Mouse (Mus musculus): ENCODE measurements around the gene Eif2ak4. TPM values are rescaled to one million over a fixed set of nuclear protein-coding genes. Genes with fewer than 3 reads are reported as not detected.

The Eif2ak4 gene
- polyA plus RNA-seq, 2 experiments, result 3.7 to 6.3 TPM

DNA sequence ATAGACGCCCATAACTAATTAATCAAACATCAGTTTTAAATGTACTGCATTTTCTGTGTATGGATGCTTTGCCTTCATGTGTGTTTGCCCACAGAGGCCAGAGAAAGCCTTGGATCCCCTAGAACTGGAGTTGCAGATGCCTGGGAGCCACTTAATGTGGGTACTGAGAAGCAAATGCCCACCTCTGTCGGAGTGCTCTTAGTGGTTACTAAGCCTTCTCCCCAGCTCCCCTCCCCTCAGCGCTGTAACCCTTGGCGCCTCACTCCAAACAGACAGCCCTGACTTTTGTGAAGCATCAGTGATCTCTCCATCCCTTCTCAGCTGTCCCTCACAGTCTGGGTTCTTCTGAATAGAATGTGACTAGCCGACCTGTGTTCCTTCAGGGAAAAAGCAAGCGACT, 110.1 kb downstream of the Eif2ak4 start:
- H3K4me1 ChIP-seq (replicated peaks; ENCODE audit: control insufficient read depth in 2 of 2, insufficient read depth in 2 of 2, low read length in 1 of 2), result no peaks in the 10 kb centered on the region
- H3K36me3 ChIP-seq (replicated peaks; ENCODE audit: control insufficient read depth, insufficient read depth, low read depth), result no peaks in the 10 kb centered on the region
- no peak overlapping the region for H3K27ac ChIP-seq
- H3K9me3 ChIP-seq (ENCODE audit: control insufficient read depth, low read length), result no peaks in the 10 kb centered on the region
- no peak for ATAC-seq (ENCODE audit: insufficient read depth)
- 69% methylated on average over 6 of the region's 6 CpGs for whole genome bisulfite sequencing (ENCODE audit: insufficient replicate concordance)
- no peak for DNase-seq (ENCODE audit: low read depth in 3 of 3, low spot score in 3 of 3)
- no peak overlapping the region for H3K9ac ChIP-seq (replicated peaks)
- no peak overlapping the region for H3K4me3 ChIP-seq (ENCODE audit: insufficient read depth in 1 of 2, low read depth in 2 of 2, low read length in 2 of 2)
- TF ChIP-seq EP300 (IDR thresholded peaks at IDR 0.05; ENCODE audit: low read depth), result no peak
- TF ChIP-seq CTCF (IDR thresholded peaks at IDR 0.05; ENCODE audit: low read depth), result no peak
- H3K27me3 ChIP-seq (ENCODE audit: control insufficient read depth, insufficient read depth, low read length), result no peaks in the 10 kb centered on the region
- H3K4me2 ChIP-seq (ENCODE audit: low read depth), result no peak overlapping the region

DNA sequence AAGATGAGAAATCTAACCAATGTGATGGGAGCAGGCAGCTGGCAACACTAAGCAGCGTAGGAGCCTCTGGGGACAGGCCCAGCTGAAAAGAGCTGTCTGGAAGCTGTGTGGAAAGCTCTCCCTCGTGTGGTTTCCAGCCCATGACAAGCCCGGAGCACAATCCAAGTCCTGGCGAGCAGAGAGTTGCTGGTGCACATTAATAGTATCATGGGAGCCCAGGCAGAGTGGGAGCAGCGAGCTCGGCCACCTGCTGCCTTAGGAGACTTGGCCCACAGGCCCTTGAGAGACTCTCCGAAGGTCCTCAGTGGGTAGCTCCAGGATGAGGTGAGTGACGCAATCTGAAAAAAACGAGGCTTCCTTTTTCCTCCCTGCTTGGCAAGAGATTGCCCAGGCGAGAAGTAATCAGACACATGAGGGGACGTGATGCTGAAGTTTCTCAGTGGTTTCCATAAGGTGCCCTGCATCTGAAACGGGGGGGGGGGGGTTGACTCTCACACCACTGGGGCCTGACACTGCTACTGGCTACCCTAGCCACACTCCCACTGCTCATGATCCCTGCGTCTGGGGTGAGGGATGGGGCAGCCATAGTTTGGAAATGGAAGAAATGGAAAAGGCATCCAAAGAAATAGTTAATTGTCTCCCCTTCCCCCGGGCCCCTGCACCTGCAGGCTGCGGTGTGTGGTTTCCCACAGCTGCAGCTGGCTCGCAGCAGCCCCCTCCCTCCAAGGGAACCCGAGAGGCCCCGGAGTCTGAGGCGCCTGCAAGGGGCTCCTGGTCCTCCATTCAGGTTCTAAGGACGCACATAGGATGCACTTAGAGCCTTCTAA, 110.9 kb downstream of the Eif2ak4 start:
- TF ChIP-seq CTCF (IDR thresholded peaks at IDR 0.05; ENCODE audit: low read depth) (no peak), EP300 (IDR thresholded peaks at IDR 0.05; ENCODE audit: low read depth) (no peak)
- H3K4me1 ChIP-seq (replicated peaks; ENCODE audit: control insufficient read depth in 2 of 2, insufficient read depth in 2 of 2, low read length in 1 of 2), result no peaks in the 10 kb centered on the region
- no peaks in the 10 kb centered on the region for H3K9me3 ChIP-seq (ENCODE audit: control insufficient read depth, low read length)
- no peaks in the 10 kb centered on the region for H3K27me3 ChIP-seq (ENCODE audit: control insufficient read depth, insufficient read depth, low read length)
- no peak overlapping the region for H3K9ac ChIP-seq (replicated peaks)
- ATAC-seq (ENCODE audit: insufficient read depth) (no peak), DNase-seq (ENCODE audit: low read depth in 3 of 3, low spot score in 3 of 3) (no peak)
- no peak overlapping the region for H3K4me2 ChIP-seq (ENCODE audit: low read depth)
- H3K36me3 ChIP-seq (replicated peaks; ENCODE audit: control insufficient read depth, insufficient read depth, low read depth), result no peaks in the 10 kb centered on the region
- WGBS (ENCODE audit: insufficient replicate concordance), result 16% methylated on average over 20 of the region's 20 CpGs
- H3K4me3 ChIP-seq (ENCODE audit: insufficient read depth in 1 of 2, low read depth in 2 of 2, low read length in 2 of 2), result no peak overlapping the region
- no peak overlapping the region for H3K27ac ChIP-seq

DNA sequence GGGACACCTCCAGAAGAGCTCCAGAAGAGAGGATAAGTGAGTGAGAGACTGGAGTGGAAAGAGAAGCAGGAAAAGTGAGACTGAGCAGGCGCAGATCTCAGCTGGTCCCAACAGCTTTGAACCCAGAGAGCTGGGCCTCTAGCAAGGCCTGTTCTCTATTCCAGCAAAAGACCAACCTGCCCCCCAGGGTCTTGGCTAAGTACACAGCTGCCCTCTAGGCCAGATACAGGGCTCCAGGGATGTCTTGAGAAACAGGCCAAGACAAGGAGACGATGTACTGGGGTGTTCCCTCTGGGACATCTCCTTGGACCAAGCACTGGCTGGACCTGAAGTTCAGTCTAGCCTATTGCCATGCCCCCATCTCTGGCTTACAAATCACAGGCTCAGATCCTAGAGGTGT, 111.8 kb downstream of the Eif2ak4 start:
- Histone ChIP-seq H3K4me2 (ENCODE audit: low read depth) (no peak overlapping the region), H3K4me3 (ENCODE audit: insufficient read depth in 1 of 2, low read depth in 2 of 2, low read length in 2 of 2) (no peak overlapping the region), H3K27me3 (ENCODE audit: control insufficient read depth, insufficient read depth, low read length) (no peaks in the 10 kb centered on the region), H3K27ac (no peak overlapping the region), H3K4me1 (replicated peaks; ENCODE audit: control insufficient read depth in 2 of 2, insufficient read depth in 2 of 2, low read length in 1 of 2) (no peaks in the 10 kb centered on the region), H3K36me3 (replicated peaks; ENCODE audit: control insufficient read depth, insufficient read depth, low read depth) (no peaks in the 10 kb centered on the region), H3K9ac (replicated peaks) (no peak overlapping the region), H3K9me3 (ENCODE audit: control insufficient read depth, low read length) (no peaks in the 10 kb centered on the region)
- ATAC-seq (ENCODE audit: insufficient read depth) (no peak), DNase-seq (ENCODE audit: low read depth in 3 of 3, low spot score in 3 of 3) (no peak)
- TF ChIP-seq CTCF (IDR thresholded peaks at IDR 0.05; ENCODE audit: low read depth), result no peak
- no peak for TF ChIP-seq EP300 (IDR thresholded peaks at IDR 0.05; ENCODE audit: low read depth)
- 58% methylated on average over 2 of the region's 2 CpGs for WGBS (ENCODE audit: insufficient replicate concordance)

DNA sequence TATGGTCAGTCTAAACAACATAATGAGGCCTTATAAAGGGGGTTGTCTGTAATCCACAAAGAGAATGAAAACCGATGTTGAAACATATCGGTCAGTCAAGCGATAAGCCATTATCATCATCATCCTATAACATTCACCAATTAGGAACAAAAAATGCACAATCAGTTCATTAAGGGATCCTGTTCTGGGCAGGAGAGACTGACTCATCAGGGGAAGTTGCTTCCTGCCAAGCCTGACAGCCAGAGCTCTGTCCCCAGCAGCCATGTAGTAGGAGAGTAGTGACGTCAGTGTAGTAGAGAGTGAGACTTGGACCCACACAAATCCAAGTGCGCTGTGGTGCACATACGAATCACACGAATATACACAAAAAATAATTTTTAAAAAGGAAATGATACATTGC, 118.7 kb downstream of the Eif2ak4 start:
- H3K4me2 ChIP-seq (ENCODE audit: low read depth), result no peak overlapping the region
- no peaks in the 10 kb centered on the region for H3K9me3 ChIP-seq (ENCODE audit: control insufficient read depth, low read length)
- no peak overlapping the region for H3K4me3 ChIP-seq (ENCODE audit: insufficient read depth in 1 of 2, low read depth in 2 of 2, low read length in 2 of 2)
- no peak overlapping the region for H3K27ac ChIP-seq
- no peaks in the 10 kb centered on the region for H3K4me1 ChIP-seq (replicated peaks; ENCODE audit: control insufficient read depth in 2 of 2, insufficient read depth in 2 of 2, low read length in 1 of 2)
- 59% methylated on average over 7 of the region's 7 CpGs for WGBS (ENCODE audit: insufficient replicate concordance)
- no peaks in the 10 kb centered on the region for H3K27me3 ChIP-seq (ENCODE audit: control insufficient read depth, insufficient read depth, low read length)
- ATAC-seq (ENCODE audit: insufficient read depth) (no peak), DNase-seq (ENCODE audit: low read depth in 3 of 3, low spot score in 3 of 3) (no peak)
- no peak for TF ChIP-seq CTCF (IDR thresholded peaks at IDR 0.05; ENCODE audit: low read depth)
- TF ChIP-seq EP300 (IDR thresholded peaks at IDR 0.05; ENCODE audit: low read depth), result no peak
- no peaks in the 10 kb centered on the region for H3K36me3 ChIP-seq (replicated peaks; ENCODE audit: control insufficient read depth, insufficient read depth, low read depth)
- H3K9ac ChIP-seq (replicated peaks), result no peak overlapping the region

DNA sequence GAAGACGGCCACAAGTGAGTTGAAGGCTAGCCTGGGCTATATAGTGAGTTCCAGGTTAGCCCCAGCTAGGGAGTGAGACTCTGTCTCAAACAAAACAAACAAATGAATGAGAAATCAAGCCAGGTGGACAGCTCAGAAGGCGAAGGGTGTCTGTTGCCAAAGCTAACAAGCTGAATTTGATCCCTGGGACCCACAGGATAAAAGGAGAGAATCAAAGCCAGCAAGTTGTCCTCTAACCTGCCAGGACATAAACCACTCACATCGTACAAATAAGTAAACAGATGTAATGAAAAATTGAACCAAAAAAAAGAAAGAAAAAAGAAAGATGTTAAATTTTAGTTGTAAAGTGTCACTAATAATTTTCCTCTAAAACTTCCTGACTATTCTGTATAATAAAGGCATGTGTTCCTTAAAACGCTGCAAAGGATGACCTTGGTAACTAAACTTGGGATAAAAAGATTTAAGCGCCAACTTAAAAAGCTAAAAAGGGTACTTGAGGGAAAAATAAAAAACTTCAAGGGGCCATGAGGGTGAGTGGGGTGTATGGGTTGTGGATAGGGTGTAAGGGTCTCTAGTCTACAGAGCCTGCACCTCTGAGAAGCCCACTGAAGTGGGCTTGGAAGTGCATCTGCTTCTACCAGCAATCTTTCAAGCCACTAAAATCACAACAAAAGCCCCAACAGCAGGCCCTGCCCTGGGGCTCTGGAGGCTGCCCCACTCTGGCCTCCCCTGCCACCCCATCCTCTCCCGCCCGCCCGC, 121.4 kb downstream of the Eif2ak4 start:
- no peak for TF ChIP-seq CTCF (IDR thresholded peaks at IDR 0.05; ENCODE audit: low read depth)
- no peak for TF ChIP-seq EP300 (IDR thresholded peaks at IDR 0.05; ENCODE audit: low read depth)
- DNase-seq (ENCODE audit: low read depth in 3 of 3, low spot score in 3 of 3) (no peak), ATAC-seq (ENCODE audit: insufficient read depth) (no peak)
- Histone ChIP-seq H3K9me3 (ENCODE audit: control insufficient read depth, low read length) (no peaks in the 10 kb centered on the region), H3K4me3 (ENCODE audit: insufficient read depth in 1 of 2, low read depth in 2 of 2, low read length in 2 of 2) (no peak overlapping the region), H3K36me3 (replicated peaks; ENCODE audit: control insufficient read depth, insufficient read depth, low read depth) (no peaks in the 10 kb centered on the region), H3K4me1 (replicated peaks; ENCODE audit: control insufficient read depth in 2 of 2, insufficient read depth in 2 of 2, low read length in 1 of 2) (no peaks in the 10 kb centered on the region), H3K9ac (replicated peaks) (no peak overlapping the region), H3K27ac (no peak overlapping the region), H3K4me2 (ENCODE audit: low read depth) (no peak overlapping the region), H3K27me3 (ENCODE audit: control insufficient read depth, insufficient read depth, low read length) (no peaks in the 10 kb centered on the region)
- 67% methylated on average over 8 of the region's 8 CpGs for WGBS (ENCODE audit: insufficient replicate concordance)

All from liver, embryonic 14.5 days (tissue).